Mouse (Mus musculus): ENCODE measurements around the gene Dnah12. TPM values are rescaled to one million over a fixed set of nuclear protein-coding genes. Genes with fewer than 3 reads are reported as not detected.
"Not testable (repeated sequence)": the region's sequence is repeated elsewhere in the genome, so short reads cannot be mapped to it uniquely, and the experiment has no call there.

Gene Dnah12
- polyA plus RNA-seq, 1 experiment from 2014 or later, result 0.07 TPM

- ATAC-seq (replicated peaks; ENCODE audit: low FRiP score) (no peak), DNase-seq (ENCODE audit: low spot score) (no peak)
- WGBS, result 13% methylated on average over 6 of the region's 6 CpGs
- no peaks in the 10 kb centered on the region for H3K27me3 ChIP-seq (replicated peaks; ENCODE audit: control insufficient read depth, insufficient read depth, low read length)
- peaks cover 3% of the 10 kb centered on the region; the same call in 1 of the 2 replicates for H3K36me3 ChIP-seq (ENCODE audit: control insufficient read depth, insufficient read depth, low read length)
- peak overlapping the region; percentile 77; the same call in 1 of the 2 replicates for H3K27ac ChIP-seq (ENCODE audit: low read depth, low read length)
- peak overlapping the region; percentile 88 for H3K4me3 ChIP-seq (ENCODE audit: low read depth, low read length)
- H3K4me1 ChIP-seq (replicated peaks; ENCODE audit: control insufficient read depth, insufficient read depth, low read length), result peaks cover 11% of the 10 kb centered on the region
- peak overlapping the region; percentile 98 for H3K4me2 ChIP-seq
- H3K9me3 ChIP-seq (ENCODE audit: control insufficient read depth, low read length), result no peaks in the 10 kb centered on the region
- H3K9ac ChIP-seq (ENCODE audit: low read depth, low read length), result peak overlapping the region; percentile 82
Observed at GRCm38 (mm10) chr14:26667991-26668370, 25.1 kb upstream of the Dnah12 start.

- Histone ChIP-seq H3K4me1 (replicated peaks; ENCODE audit: control insufficient read depth, insufficient read depth, low read length) (peaks cover 11% of the 10 kb centered on the region), H3K9ac (ENCODE audit: low read depth, low read length) (peak overlapping the region; percentile 82), H3K27ac (ENCODE audit: low read depth, low read length) (peak overlapping the region; percentile 77), H3K27me3 (replicated peaks; ENCODE audit: control insufficient read depth, insufficient read depth, low read length) (no peaks in the 10 kb centered on the region), H3K4me3 (ENCODE audit: low read depth, low read length) (peak overlapping the region; percentile 88), H3K9me3 (ENCODE audit: control insufficient read depth, low read length) (no peaks in the 10 kb centered on the region), H3K36me3 (ENCODE audit: control insufficient read depth, insufficient read depth, low read length) (peaks cover 3% of the 10 kb centered on the region; the same call in 1 of the 2 replicates), H3K4me2 (peak overlapping the region; percentile 98)
- peak; percentile 51 for ATAC-seq (replicated peaks; ENCODE audit: low FRiP score)
- under 1% methylated on average over 73 of the region's 73 CpGs for WGBS
- peak; percentile 67 for DNase-seq (ENCODE audit: low spot score)
Observed at GRCm38 (mm10) chr14:26668371-26669291, 24.4 kb upstream of the Dnah12 start.

- DNase-seq (ENCODE audit: low spot score) (peak; percentile 92), ATAC-seq (replicated peaks; ENCODE audit: low FRiP score) (peak; percentile 89)
- Histone ChIP-seq H3K9ac (ENCODE audit: low read depth, low read length) (peak within 1 kb of the TSS; percentile 82), H3K4me3 (ENCODE audit: low read depth, low read length) (peak within 1 kb of the TSS; percentile 88), H3K27me3 (replicated peaks; ENCODE audit: control insufficient read depth, insufficient read depth, low read length) (no peaks in the 10 kb centered on the region), H3K27ac (ENCODE audit: low read depth, low read length) (peak within 1 kb of the TSS; percentile 77), H3K4me2 (peak within 1 kb of the TSS; percentile 98), H3K36me3 (ENCODE audit: control insufficient read depth, insufficient read depth, low read length) (peaks cover 3% of the 10 kb centered on the region; the same call in 1 of the 2 replicates), H3K4me1 (replicated peaks; ENCODE audit: control insufficient read depth, insufficient read depth, low read length) (peaks cover 11% of the 10 kb centered on the region), H3K9me3 (ENCODE audit: control insufficient read depth, low read length) (no peaks in the 10 kb centered on the region)
- under 1% methylated on average over 70 of the region's 70 CpGs for WGBS
Observed at GRCm38 (mm10) chr14:26669292-26670073, 23.6 kb upstream of the Dnah12 start, which contains the start of gene Pde12. Gene Pde12 (minus strand): TSS chr14:26669883.

- Histone ChIP-seq H3K27ac (ENCODE audit: low read depth, low read length) (peak overlapping the region; percentile 38; the same call in 1 of the 2 replicates), H3K4me2 (peak overlapping the region; percentile 98), H3K9me3 (ENCODE audit: control insufficient read depth, low read length) (no peaks in the 10 kb centered on the region), H3K36me3 (ENCODE audit: control insufficient read depth, insufficient read depth, low read length) (no peaks in the 10 kb centered on the region; the same call in 1 of the 2 replicates), H3K4me3 (ENCODE audit: low read depth, low read length) (no peak overlapping the region), H3K4me1 (replicated peaks; ENCODE audit: control insufficient read depth, insufficient read depth, low read length) (peaks cover 11% of the 10 kb centered on the region), H3K27me3 (replicated peaks; ENCODE audit: control insufficient read depth, insufficient read depth, low read length) (no peaks in the 10 kb centered on the region), H3K9ac (ENCODE audit: low read depth, low read length) (no peak overlapping the region)
- DNase-seq (ENCODE audit: low spot score) (no peak), ATAC-seq (replicated peaks; ENCODE audit: low FRiP score) (no peak)
Observed at GRCm38 (mm10) chr14:26670964-26671363, 22.1 kb upstream of the Dnah12 start.

- 55% methylated on average over 17 of the region's 17 CpGs for WGBS
- not testable (repeated sequence) for ATAC-seq (replicated peaks; ENCODE audit: low FRiP score); H3K27ac ChIP-seq (ENCODE audit: low read depth, low read length); H3K4me1 ChIP-seq (replicated peaks; ENCODE audit: control insufficient read depth, insufficient read depth, low read length); H3K36me3 ChIP-seq (ENCODE audit: control insufficient read depth, insufficient read depth, low read length); H3K9ac ChIP-seq (ENCODE audit: low read depth, low read length); H3K4me3 ChIP-seq (ENCODE audit: low read depth, low read length); H3K9me3 ChIP-seq (ENCODE audit: control insufficient read depth, low read length); DNase-seq (ENCODE audit: low spot score); H3K27me3 ChIP-seq (replicated peaks; ENCODE audit: control insufficient read depth, insufficient read depth, low read length)
- H3K4me2 ChIP-seq, result peak overlapping the region; percentile 51
Observed at GRCm38 (mm10) chr14:26671870-26672615, 21.0 kb upstream of the Dnah12 start.

GRCm38 (mm10) chr14:26674476-26675169, 18.5 kb upstream of the Dnah12 start:
- ATAC-seq (replicated peaks; ENCODE audit: low FRiP score); H3K27ac ChIP-seq (ENCODE audit: low read depth, low read length); H3K4me2 ChIP-seq; H3K27me3 ChIP-seq (replicated peaks; ENCODE audit: control insufficient read depth, insufficient read depth, low read length); H3K36me3 ChIP-seq (ENCODE audit: control insufficient read depth, insufficient read depth, low read length); H3K9me3 ChIP-seq (ENCODE audit: control insufficient read depth, low read length); H3K9ac ChIP-seq (ENCODE audit: low read depth, low read length); H3K4me1 ChIP-seq (replicated peaks; ENCODE audit: control insufficient read depth, insufficient read depth, low read length); DNase-seq (ENCODE audit: low spot score); H3K4me3 ChIP-seq (ENCODE audit: low read depth, low read length): not testable (repeated sequence)
- 85% methylated on average over 2 of the region's 2 CpGs for WGBS

- 20% methylated on average over 12 of the region's 12 CpGs for WGBS
- no peak; the same call in 1 of the 2 replicates for ATAC-seq (replicated peaks; ENCODE audit: low FRiP score)
- peak overlapping the region; percentile 26 for H3K4me3 ChIP-seq (ENCODE audit: low read depth, low read length)
Observed at GRCm38 (mm10) chr14:26675371-26675770, 17.7 kb upstream of the Dnah12 start.

More at GRCm38 (mm10) chr14:26675371-26675770, 17.7 kb upstream of the Dnah12 start:
- H3K27me3 ChIP-seq (replicated peaks; ENCODE audit: control insufficient read depth, insufficient read depth, low read length), result no peaks in the 10 kb centered on the region
- no peak overlapping the region for H3K27ac ChIP-seq (ENCODE audit: low read depth, low read length)
- H3K4me2 ChIP-seq, result peak overlapping the region; percentile 62
- peak overlapping the region; percentile 55 for H3K9ac ChIP-seq (ENCODE audit: low read depth, low read length)
- no peaks in the 10 kb centered on the region for H3K9me3 ChIP-seq (ENCODE audit: control insufficient read depth, low read length)
- H3K4me1 ChIP-seq (replicated peaks; ENCODE audit: control insufficient read depth, insufficient read depth, low read length), result peaks cover 4% of the 10 kb centered on the region; the same call in 1 of the 2 replicates
- H3K36me3 ChIP-seq (ENCODE audit: control insufficient read depth, insufficient read depth, low read length), result no peaks in the 10 kb centered on the region
- DNase-seq (ENCODE audit: low spot score), result no peak

Measured in liver, embryonic 11.5 days (tissue).